Mouse (Mus musculus) megakaryocyte, embryonic 14.5 days (primary cell): ENCODE results near the gene Rps15a. TPM values are rescaled to one million over a fixed set of nuclear protein-coding genes. Genes with fewer than 3 reads are reported as not detected.

Experiments used
- H3K27me3 ChIP-seq: replicated peaks from 2 replicates; pipeline ENCODE3; 2012; ENCODE audit warnings: inconsistent platforms
- H3K36me3 ChIP-seq: replicated peaks from 2 replicates; pipeline ENCODE3; 2012; ENCODE audit warnings: low read length, inconsistent platforms, mixed read lengths
- H3K4me1 ChIP-seq: 2 replicates; pipeline ENCODE4 v1.6.1; 2012; ENCODE audit warnings: inconsistent platforms
- H3K4me3 ChIP-seq: replicated peaks from 2 replicates; pipeline ENCODE3; 2012; ENCODE audit warnings: moderate library complexity, mild to moderate bottlenecking, inconsistent platforms
- H3K9me3 ChIP-seq: 2 replicates; pipeline ENCODE4 v1.6.1; 2012; ENCODE audit warnings: inconsistent platforms
- FLI1 ChIP-seq: IDR thresholded peaks from 2 replicates; pipeline ENCODE4 v1.6.1; 2012; ENCODE audit warnings: low read length, inconsistent platforms, mixed read lengths
- GATA1 ChIP-seq: IDR thresholded peaks from 3 replicates; pipeline ENCODE4 v1.6.1; 2012; ENCODE audit warnings: mixed read lengths, low read length, inconsistent platforms, borderline replicate concordance
- polyA plus RNA-seq: library from polyadenylated mRNA; stranded (reverse); fragments of >175 nt; gene quantifications from 2 replicates; pipeline ENCODE4 v1.2.3, GENCODE M21; 2012; ENCODE audit warnings: low replicate concordance; ENCODE audit not compliant: insufficient read depth

The Rps15a gene
- polyA plus RNA-seq, 1 experiment, result 17.8 TPM

- H3K9me3 ChIP-seq, result no peaks in the 10 kb centered on the region
- H3K27me3 ChIP-seq, result no peaks in the 10 kb centered on the region
- H3K4me3 ChIP-seq, result peak overlapping the region; percentile 98
- peaks cover 32% of the 10 kb centered on the region for H3K36me3 ChIP-seq
- TF ChIP-seq GATA1 (no peak), FLI1 (no peak)
- H3K4me1 ChIP-seq, result peaks cover 34% of the 10 kb centered on the region
These were observed 13.0 kb upstream of the Rps15a start for GRCm38 (mm10) chr7:118128925-118129429.

GRCm38 (mm10) chr7:118126219-118126875 lies 10.4 kb upstream of the Rps15a start:
- Histone ChIP-seq H3K27me3 (no peaks in the 10 kb centered on the region), H3K4me3 (no peak overlapping the region), H3K36me3 (peaks cover 54% of the 10 kb centered on the region), H3K4me1 (peaks cover 34% of the 10 kb centered on the region), H3K9me3 (no peaks in the 10 kb centered on the region)
- no peak for TF ChIP-seq GATA1
- TF ChIP-seq FLI1, result no peak

GRCm38 (mm10) chr7:118125736-118126135 lies 9.7 kb upstream of the Rps15a start:
- peaks cover 59% of the 10 kb centered on the region for H3K36me3 ChIP-seq

GRCm38 (mm10) chr7:118123512-118124411 lies 7.8 kb upstream of the Rps15a start:
- H3K36me3 ChIP-seq, result peaks cover 79% of the 10 kb centered on the region
- H3K4me1 ChIP-seq, result peaks cover 46% of the 10 kb centered on the region
- no peaks in the 10 kb centered on the region for H3K27me3 ChIP-seq
- H3K9me3 ChIP-seq, result no peaks in the 10 kb centered on the region
- H3K4me3 ChIP-seq, result no peak overlapping the region
- TF ChIP-seq GATA1, result no peak
- TF ChIP-seq FLI1, result no peak

More at GRCm38 (mm10) chr7:118125736-118126135, 9.7 kb upstream of the Rps15a start:
- TF ChIP-seq FLI1, result no peak
- TF ChIP-seq GATA1, result no peak
- Histone ChIP-seq H3K4me3 (no peak overlapping the region), H3K27me3 (no peaks in the 10 kb centered on the region), H3K4me1 (peaks cover 38% of the 10 kb centered on the region), H3K9me3 (no peaks in the 10 kb centered on the region)

GRCm38 (mm10) chr7:118122235-118122634 lies 6.2 kb upstream of the Rps15a start:
- H3K9me3 ChIP-seq, result no peaks in the 10 kb centered on the region
- TF ChIP-seq FLI1 (no peak), GATA1 (no peak)
- no peak overlapping the region for H3K4me3 ChIP-seq
- H3K36me3 ChIP-seq, result peaks cover 85% of the 10 kb centered on the region
- H3K27me3 ChIP-seq, result no peaks in the 10 kb centered on the region
- H3K4me1 ChIP-seq, result peaks cover 44% of the 10 kb centered on the region

GRCm38 (mm10) chr7:118120654-118121053 lies 4.7 kb upstream of the Rps15a start:
- peaks cover 47% of the 10 kb centered on the region for H3K4me1 ChIP-seq
- no peak for TF ChIP-seq GATA1
- peaks cover 70% of the 10 kb centered on the region for H3K36me3 ChIP-seq
- no peaks in the 10 kb centered on the region for H3K9me3 ChIP-seq
- no peak overlapping the region for H3K4me3 ChIP-seq
- no peaks in the 10 kb centered on the region for H3K27me3 ChIP-seq

GRCm38 (mm10) chr7:118119946-118120345 lies 4.0 kb upstream of the Rps15a start:
- peaks cover 68% of the 10 kb centered on the region for H3K36me3 ChIP-seq
- peaks cover 47% of the 10 kb centered on the region for H3K4me1 ChIP-seq

GRCm38 (mm10) chr7:118119142-118119541 lies 3.2 kb upstream of the Rps15a start:
- no peak for TF ChIP-seq GATA1
- TF ChIP-seq FLI1, result no peak
- Histone ChIP-seq H3K36me3 (peaks cover 68% of the 10 kb centered on the region), H3K9me3 (no peaks in the 10 kb centered on the region), H3K4me1 (peaks cover 49% of the 10 kb centered on the region), H3K4me3 (no peak overlapping the region), H3K27me3 (no peaks in the 10 kb centered on the region)

More at GRCm38 (mm10) chr7:118119946-118120345, 4.0 kb upstream of the Rps15a start:
- Histone ChIP-seq H3K27me3 (no peaks in the 10 kb centered on the region), H3K4me3 (no peak overlapping the region), H3K9me3 (no peaks in the 10 kb centered on the region)
- TF ChIP-seq FLI1 (no peak), GATA1 (no peak)

- TF ChIP-seq FLI1, result no peak
- Histone ChIP-seq H3K4me1 (peaks cover 56% of the 10 kb centered on the region), H3K36me3 (peaks cover 68% of the 10 kb centered on the region), H3K27me3 (no peaks in the 10 kb centered on the region), H3K9me3 (no peaks in the 10 kb centered on the region), H3K4me3 (no peak overlapping the region)
These were observed 2.4 kb upstream of the Rps15a start for GRCm38 (mm10) chr7:118118426-118118825.

- H3K27me3 ChIP-seq, result no peaks in the 10 kb centered on the region
- H3K9me3 ChIP-seq, result no peaks in the 10 kb centered on the region
- H3K4me3 ChIP-seq, result no peak overlapping the region
- H3K4me1 ChIP-seq, result peaks cover 64% of the 10 kb centered on the region
- TF ChIP-seq FLI1 (no peak), GATA1 (no peak)
- H3K36me3 ChIP-seq, result peaks cover 69% of the 10 kb centered on the region
These were observed 1.7 kb upstream of the Rps15a start for GRCm38 (mm10) chr7:118117539-118118210.
